Mouse (Mus musculus): ENCODE data around the gene Lrrc55. TPM values are rescaled to one million over a fixed set of nuclear protein-coding genes. Genes with fewer than 3 reads are reported as not detected.
"Not testable (repeated sequence)": the region's sequence is repeated elsewhere in the genome, so short reads cannot be mapped to it uniquely, and the experiment has no call there.

The Lrrc55 gene
- 0.10 and 0.12 TPM in 2 replicates for polyA plus RNA-seq (2015; fragmentation: Nextera tagmentation; extraction: Ambion mirVana)

DNA sequence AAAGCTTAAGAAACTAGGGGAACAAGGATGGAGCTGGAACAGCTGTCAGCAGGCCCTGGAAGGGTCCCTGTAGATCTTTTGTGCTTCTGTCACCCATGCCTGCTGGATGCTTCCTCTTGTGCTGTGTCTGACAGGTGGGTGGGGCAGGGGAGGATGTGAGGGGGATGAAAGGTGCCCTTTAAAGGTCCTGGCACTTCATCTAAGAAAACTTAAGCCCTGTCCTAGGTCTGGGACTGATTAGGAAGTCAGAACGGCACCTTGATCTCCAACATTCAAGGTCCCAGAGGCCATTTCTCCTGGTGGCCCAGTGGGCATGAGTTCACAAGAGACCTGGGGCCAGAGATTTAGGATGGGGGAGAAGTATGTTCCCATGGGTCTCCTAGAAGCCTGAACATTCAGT, at the start of gene Lrrc55:
Lrrc55 (minus strand) TSS at position 297 of the 400 bp plus-strand sequence.
- H3K4me3 ChIP-seq (replicated peaks), result no peak within 1 kb of the TSS
- no peak within 1 kb of the TSS for H3K27ac ChIP-seq
- WGBS (ENCODE audit: insufficient replicate concordance), result 75% methylated on average over 1 of the region's 1 CpGs
- DNase-seq (no peak), ATAC-seq (ENCODE audit: low read depth) (no peak)
- H3K27me3 ChIP-seq, result peaks cover 4% of the 10 kb centered on the region; the same call in 1 of the 2 replicates
- H3K36me3 ChIP-seq, result no peaks in the 10 kb centered on the region
- H3K4me1 ChIP-seq (replicated peaks), result no peaks in the 10 kb centered on the region
- H3K9ac ChIP-seq, result no peak within 1 kb of the TSS
- no peaks in the 10 kb centered on the region for H3K9me3 ChIP-seq (replicated peaks)
- H3K4me2 ChIP-seq, result no peak within 1 kb of the TSS

GRCm38 (mm10) chr2:85246506-85247082, 49.6 kb upstream of the Lrrc55 start:
- DNase-seq (peak; percentile 14), ATAC-seq (ENCODE audit: low read depth) (no peak)
- 5% methylated on average over 4 of the region's 4 CpGs for WGBS (ENCODE audit: insufficient replicate concordance)
- H3K4me3 ChIP-seq (replicated peaks), result no peak overlapping the region
- no peaks in the 10 kb centered on the region for H3K27me3 ChIP-seq
- no peak overlapping the region for H3K9ac ChIP-seq
- no peaks in the 10 kb centered on the region for H3K36me3 ChIP-seq
- no peak overlapping the region for H3K27ac ChIP-seq
- H3K4me1 ChIP-seq (replicated peaks), result no peaks in the 10 kb centered on the region
- no peaks in the 10 kb centered on the region for H3K9me3 ChIP-seq (replicated peaks)
- H3K4me2 ChIP-seq, result no peak overlapping the region

DNA sequence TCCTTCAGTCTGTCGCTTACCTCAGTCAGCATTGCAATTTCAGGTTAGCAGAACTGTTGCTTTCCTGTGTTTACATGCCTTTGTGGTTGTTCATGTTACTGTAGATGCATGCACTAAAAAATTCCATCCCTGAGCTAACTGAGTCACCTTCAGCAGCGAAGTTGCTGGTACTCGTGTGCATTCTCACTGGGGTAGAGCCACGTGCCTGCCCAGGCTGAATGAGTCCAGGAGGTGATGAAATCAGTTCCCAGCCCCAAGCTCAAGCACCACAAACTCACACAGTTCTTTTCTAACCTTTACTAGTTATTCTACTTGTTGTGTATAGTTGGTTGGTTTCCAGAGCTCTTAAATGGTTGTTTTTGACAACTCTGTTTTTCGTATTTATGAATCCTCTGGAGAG, 48.7 kb upstream of the Lrrc55 start:
- Histone ChIP-seq H3K4me3 (replicated peaks) (no peak overlapping the region), H3K9ac (no peak overlapping the region), H3K27me3 (no peaks in the 10 kb centered on the region), H3K27ac (no peak overlapping the region), H3K9me3 (replicated peaks) (no peaks in the 10 kb centered on the region), H3K36me3 (no peaks in the 10 kb centered on the region), H3K4me1 (replicated peaks) (no peaks in the 10 kb centered on the region), H3K4me2 (no peak overlapping the region)
- DNase-seq, result no peak
- ATAC-seq (ENCODE audit: low read depth), result no peak
- WGBS (ENCODE audit: insufficient replicate concordance), result 58% methylated on average over 5 of the region's 5 CpGs

- Histone ChIP-seq H3K4me3 (replicated peaks) (no peak overlapping the region), H3K4me1 (replicated peaks) (no peaks in the 10 kb centered on the region), H3K27ac (no peak overlapping the region), H3K9ac (no peak overlapping the region), H3K4me2 (no peak overlapping the region), H3K36me3 (no peaks in the 10 kb centered on the region), H3K9me3 (replicated peaks) (no peaks in the 10 kb centered on the region), H3K27me3 (no peaks in the 10 kb centered on the region)
- DNase-seq (no peak), ATAC-seq (ENCODE audit: low read depth) (no peak)
- WGBS (ENCODE audit: insufficient replicate concordance), result 25% methylated on average over 4 of the region's 4 CpGs
Observed at GRCm38 (mm10) chr2:85238068-85238667, 41.2 kb upstream of the Lrrc55 start.

DNA sequence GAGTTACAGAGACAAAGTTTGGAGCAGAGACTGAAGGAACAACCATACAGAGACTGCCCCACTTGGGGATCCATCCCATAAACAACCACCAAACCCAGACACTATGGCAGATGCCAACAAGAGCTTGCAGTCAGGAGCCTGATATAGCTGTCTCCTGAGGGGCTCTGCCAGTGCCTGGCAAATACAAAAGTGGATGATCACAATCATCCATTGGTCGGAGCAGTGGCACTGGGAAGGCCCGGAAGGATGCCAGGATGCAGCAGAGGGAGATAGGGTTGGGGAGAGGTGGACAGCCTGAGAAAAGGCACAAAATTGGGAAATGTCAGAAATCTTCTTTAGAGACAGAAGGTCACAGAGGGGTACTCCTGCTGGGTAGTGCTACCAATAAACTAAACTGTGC, 40.2 kb upstream of the Lrrc55 start:
- not testable (repeated sequence) for H3K4me2 ChIP-seq; DNase-seq; H3K9ac ChIP-seq; ATAC-seq (ENCODE audit: low read depth); H3K4me1 ChIP-seq (replicated peaks); H3K4me3 ChIP-seq (replicated peaks); H3K27me3 ChIP-seq; H3K9me3 ChIP-seq (replicated peaks); H3K27ac ChIP-seq; H3K36me3 ChIP-seq
- WGBS (ENCODE audit: insufficient replicate concordance), result 83% methylated on average over 2 of the region's 2 CpGs

- ATAC-seq (ENCODE audit: low read depth) (no peak), DNase-seq (no peak)
- H3K27ac ChIP-seq, result no peak overlapping the region
- H3K9me3 ChIP-seq (replicated peaks), result no peaks in the 10 kb centered on the region
- H3K4me1 ChIP-seq (replicated peaks), result no peaks in the 10 kb centered on the region
- H3K9ac ChIP-seq, result no peak overlapping the region
- H3K36me3 ChIP-seq, result no peaks in the 10 kb centered on the region
- H3K4me3 ChIP-seq (replicated peaks), result no peak overlapping the region
- WGBS (ENCODE audit: insufficient replicate concordance), result 61% methylated on average over 4 of the region's 4 CpGs
- no peak overlapping the region for H3K4me2 ChIP-seq
- no peaks in the 10 kb centered on the region for H3K27me3 ChIP-seq
Observed at GRCm38 (mm10) chr2:85230771-85231511, 33.9 kb upstream of the Lrrc55 start.

DNA sequence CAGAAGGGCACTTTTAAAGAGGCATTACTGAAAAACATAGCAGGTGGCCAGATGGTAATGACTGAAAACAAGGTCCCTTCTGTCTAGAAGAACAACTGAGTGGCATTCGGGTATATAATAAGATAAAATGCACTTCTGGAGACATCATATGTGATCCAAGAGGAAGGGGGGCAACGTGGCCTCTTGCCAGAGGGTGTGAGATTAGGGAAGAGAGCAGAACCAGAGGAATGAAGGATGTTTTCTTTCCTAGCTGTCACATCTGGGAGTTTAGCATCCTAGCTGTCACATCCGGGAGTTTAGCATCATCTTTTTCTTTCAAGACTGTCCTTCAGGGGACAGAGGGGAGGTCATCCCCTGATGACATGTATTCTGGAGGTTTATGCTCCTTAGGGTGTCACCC, 32.6 kb upstream of the Lrrc55 start:
- Histone ChIP-seq H3K4me1 (replicated peaks) (no peaks in the 10 kb centered on the region), H3K36me3 (no peaks in the 10 kb centered on the region), H3K27me3 (no peaks in the 10 kb centered on the region), H3K4me3 (replicated peaks) (no peak overlapping the region), H3K27ac (no peak overlapping the region), H3K9ac (no peak overlapping the region), H3K4me2 (no peak overlapping the region), H3K9me3 (replicated peaks) (no peaks in the 10 kb centered on the region)
- WGBS (ENCODE audit: insufficient replicate concordance), result 45% methylated on average over 3 of the region's 3 CpGs
- no peak for DNase-seq
- no peak for ATAC-seq (ENCODE audit: low read depth)

DNA sequence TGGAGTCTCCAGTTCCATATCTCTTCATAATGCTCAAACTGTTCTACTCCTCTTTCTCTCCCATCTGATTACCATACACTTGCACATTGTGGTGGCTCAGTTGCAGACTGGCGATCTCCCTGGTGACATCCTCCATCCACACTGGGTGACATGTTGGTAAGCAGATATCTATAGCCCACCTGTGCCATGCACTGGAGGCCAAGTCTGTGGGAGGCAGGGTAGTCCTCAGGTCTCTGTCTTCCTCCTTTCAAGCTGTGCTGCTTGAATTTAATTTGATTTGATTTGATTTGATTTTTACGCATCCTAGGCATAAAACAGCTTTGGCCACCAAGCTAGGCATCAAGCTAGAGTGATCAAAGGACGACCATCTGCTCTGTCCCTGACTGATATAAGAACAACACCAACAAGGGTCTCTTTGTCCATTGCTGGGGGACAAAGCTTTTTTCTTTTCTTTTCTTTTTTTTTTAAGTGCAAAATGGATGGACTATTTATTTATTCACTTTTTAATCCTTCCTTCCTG, 30.9 kb upstream of the Lrrc55 start:
- WGBS (ENCODE audit: insufficient replicate concordance), result 71% methylated on average over 3 of the region's 3 CpGs
- DNase-seq, result no peak
- H3K27me3 ChIP-seq, result no peaks in the 10 kb centered on the region
- H3K4me1 ChIP-seq (replicated peaks), result no peaks in the 10 kb centered on the region
- no peak for ATAC-seq (ENCODE audit: low read depth)
- no peak overlapping the region for H3K4me2 ChIP-seq
- no peaks in the 10 kb centered on the region for H3K36me3 ChIP-seq
- H3K27ac ChIP-seq, result no peak overlapping the region
- no peak overlapping the region for H3K9ac ChIP-seq
- no peaks in the 10 kb centered on the region for H3K9me3 ChIP-seq (replicated peaks)
- no peak overlapping the region for H3K4me3 ChIP-seq (replicated peaks)

GRCm38 (mm10) chr2:85224221-85225179, 27.5 kb upstream of the Lrrc55 start:
- Histone ChIP-seq H3K4me1 (replicated peaks) (no peaks in the 10 kb centered on the region), H3K36me3 (no peaks in the 10 kb centered on the region), H3K27ac (no peak overlapping the region), H3K4me3 (replicated peaks) (no peak overlapping the region), H3K9me3 (replicated peaks) (no peaks in the 10 kb centered on the region), H3K27me3 (no peaks in the 10 kb centered on the region), H3K9ac (no peak overlapping the region), H3K4me2 (no peak overlapping the region)
- DNase-seq (no peak), ATAC-seq (ENCODE audit: low read depth) (no peak)
- 31% methylated on average over 17 of the region's 17 CpGs for whole genome bisulfite sequencing (ENCODE audit: insufficient replicate concordance)

DNA sequence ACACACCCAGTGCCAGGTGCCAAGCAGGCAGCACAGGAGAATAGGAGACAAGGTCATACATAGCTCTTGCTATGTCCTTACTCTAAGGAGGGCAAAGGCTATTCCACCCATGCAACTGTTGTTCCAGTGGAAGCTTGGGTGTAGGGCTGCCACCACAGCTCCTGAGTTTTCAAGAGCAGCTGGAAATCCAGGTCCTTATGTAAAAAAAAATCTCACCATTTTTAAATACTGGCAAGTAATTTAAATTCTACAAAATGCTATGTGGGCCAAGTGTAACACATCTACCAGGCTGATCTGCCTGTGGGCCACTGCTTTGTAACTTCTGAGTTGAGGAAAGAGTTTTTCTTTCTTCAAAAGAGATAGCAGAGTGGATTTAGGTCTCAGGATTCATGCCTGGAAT, 19.6 kb upstream of the Lrrc55 start:
- Histone ChIP-seq H3K9ac (no peak overlapping the region), H3K4me2 (no peak overlapping the region), H3K9me3 (replicated peaks) (no peaks in the 10 kb centered on the region), H3K27ac (no peak overlapping the region), H3K4me1 (replicated peaks) (no peaks in the 10 kb centered on the region), H3K4me3 (replicated peaks) (no peak overlapping the region), H3K36me3 (no peaks in the 10 kb centered on the region), H3K27me3 (no peaks in the 10 kb centered on the region)
- ATAC-seq (ENCODE audit: low read depth), result no peak
- no peak for DNase-seq

GRCm38 (mm10) chr2:85213746-85214145, 16.7 kb upstream of the Lrrc55 start:
- no peak overlapping the region for H3K4me2 ChIP-seq
- H3K4me3 ChIP-seq (replicated peaks), result no peak overlapping the region
- no peak overlapping the region for H3K9ac ChIP-seq
- no peak for ATAC-seq (ENCODE audit: low read depth)
- WGBS (ENCODE audit: insufficient replicate concordance), result 49% methylated on average over 2 of the region's 2 CpGs
- no peaks in the 10 kb centered on the region for H3K4me1 ChIP-seq (replicated peaks)
- H3K27me3 ChIP-seq, result no peaks in the 10 kb centered on the region
- no peaks in the 10 kb centered on the region for H3K36me3 ChIP-seq
- no peaks in the 10 kb centered on the region for H3K9me3 ChIP-seq (replicated peaks)
- H3K27ac ChIP-seq, result no peak overlapping the region
- no peak for DNase-seq

Measured in liver, embryonic 13.5 days (tissue).